Mouse (Mus musculus) intestine, embryonic 14.5 days (tissue): ENCODE results near the gene Colca2. TPM values are rescaled to one million over a fixed set of nuclear protein-coding genes. Genes with fewer than 3 reads are reported as not detected.

Experiments used
- ATAC-seq: fragments of 200-750 bp; cut with Nextera tagmentation; replicated peaks from 2 replicates; pipeline ENCODE4 v1.8.0; 2017; ENCODE audit warnings: low read depth, moderate number of reproducible peaks, moderate TSS enrichment, moderate library complexity; ENCODE audit not compliant: low FRiP score, low TSS enrichment
- DNase-seq: peaks from one replicate; pipeline ENCODE4 v3.0.0-alpha.2; 2018; ENCODE audit warnings: low spot score
- H3K27ac ChIP-seq: fragments of 300-500 bp; sonication (generic); 2 replicates; pipeline ENCODE4 v1.5.1; 2014; ENCODE audit warnings: low read depth, mild to moderate bottlenecking, control low read depth
- H3K27me3 ChIP-seq: fragments of 300-500 bp; sonication (generic); replicated peaks from 2 replicates; pipeline ENCODE4 v1.6.1; 2014; ENCODE audit warnings: low read length, control low read depth; ENCODE audit not compliant: control insufficient read depth, insufficient read depth
- H3K36me3 ChIP-seq: fragments of 300-500 bp; sonication (generic); 2 replicates; pipeline ENCODE4 v1.6.1; 2014; ENCODE audit warnings: low read length, control low read depth; ENCODE audit not compliant: control insufficient read depth, insufficient read depth
- H3K4me1 ChIP-seq: fragments of 300-500 bp; sonication (generic); replicated peaks from 2 replicates; pipeline ENCODE4 v1.6.1; 2014; ENCODE audit warnings: low read length, control low read depth, mixed read lengths; ENCODE audit not compliant: control insufficient read depth, insufficient read depth
- H3K4me2 ChIP-seq: fragments of 300-500 bp; sonication (generic); 2 replicates; pipeline ENCODE4 v1.6.1; 2014; ENCODE audit warnings: low read length
- H3K4me3 ChIP-seq: fragments of 300-500 bp; sonication (generic); 2 replicates; pipeline ENCODE4 v1.5.1; 2014; ENCODE audit warnings: low read depth, low read length, control low read depth, mixed read lengths
- H3K9ac ChIP-seq: fragments of 300-500 bp; sonication (generic); 2 replicates; pipeline ENCODE4 v1.6.1; 2014; ENCODE audit warnings: mild to moderate bottlenecking, low read length
- H3K9me3 ChIP-seq: fragments of 300-500 bp; sonication (generic); 2 replicates; pipeline ENCODE4 v1.6.1; 2016; ENCODE audit warnings: low read length, control low read depth; ENCODE audit not compliant: control insufficient read depth
- WGBS: fragments of 180-500 bp; shearing (Covaris S2); extraction: QIAGEN DNeasy Blood & Tissue Kit; methylation state at CpG from one replicate; pipeline ENCODE4 v1.1.7; 2014; 5-methylcytosine and 5-hydroxymethylcytosine counted together
- polyA plus RNA-seq: library from polyadenylated mRNA; unstranded; fragments of >200 nt; fragmentation: Nextera tagmentation; extraction: Ambion mirVana; gene quantifications from 2 replicates; pipeline ENCODE4 v1.2.1, GENCODE M21; 2014

The Colca2 gene
- polyA plus RNA-seq, 1 experiment from 2014 or later = 2.4 TPM

DNA sequence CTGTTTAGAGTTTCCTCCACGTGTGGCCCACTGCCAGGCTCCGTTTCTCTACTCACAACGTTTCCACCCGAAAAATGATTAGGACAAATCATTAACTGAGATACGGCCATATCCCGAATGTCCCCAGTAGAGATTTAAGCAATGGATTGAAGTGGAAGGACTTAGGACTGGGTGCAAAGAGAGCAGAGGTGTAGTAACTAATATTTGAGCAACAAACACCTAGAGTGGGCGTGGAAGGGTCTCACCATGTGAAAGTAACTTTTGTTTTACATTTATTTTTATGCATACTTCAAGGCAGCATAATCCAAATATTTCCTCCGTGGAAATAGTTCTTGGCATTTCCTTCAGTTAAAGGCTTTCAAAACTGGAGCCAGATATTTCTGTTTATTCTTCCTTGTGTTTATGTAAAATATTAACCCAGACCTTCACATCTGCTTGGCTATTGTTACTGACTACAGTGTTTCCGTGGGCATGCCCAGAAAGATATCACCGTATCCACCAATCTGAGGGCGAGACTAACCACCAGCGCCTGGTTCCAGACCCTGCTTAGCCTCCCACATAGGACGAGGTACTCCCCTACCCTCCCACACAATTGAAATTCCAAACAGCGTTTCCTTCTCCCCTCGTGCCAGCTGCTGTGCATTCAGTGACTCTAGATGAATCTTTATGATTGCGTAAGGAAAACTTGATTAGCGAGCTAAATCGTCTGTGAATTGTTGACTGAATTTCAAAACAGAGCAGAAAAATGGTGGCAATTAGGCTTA lies 34.4 kb upstream of the Colca2 start:
- WGBS = 42% methylated on average over 18 of the region's 18 CpGs
- Histone ChIP-seq H3K36me3 (no peaks in the 10 kb centered on the region), H3K4me1 (peaks cover 4% of the 10 kb centered on the region; the same call in 1 of the 2 replicates), H3K27ac (0 out of 2 replicates have a peak overlapping the region, but pooled peaks have one; percentile 27), H3K4me3 (no peak overlapping the region), H3K9ac (no peak overlapping the region), H3K9me3 (no peaks in the 10 kb centered on the region), H3K4me2 (peak overlapping the region; percentile 36), H3K27me3 (no peaks in the 10 kb centered on the region)
- no peak for ATAC-seq
- DNase-seq = peak; percentile 60

GRCm38 (mm10) chr9:51310515-51310914 lies 32.1 kb upstream of the Colca2 start:
- H3K27ac ChIP-seq = no peak overlapping the region
- WGBS = 71% methylated on average over 7 of the region's 7 CpGs

GRCm38 (mm10) chr9:51306351-51306750 lies 28.0 kb upstream of the Colca2 start:
- Histone ChIP-seq H3K36me3 (no peaks in the 10 kb centered on the region), H3K9ac (no peak overlapping the region), H3K27me3 (no peaks in the 10 kb centered on the region), H3K9me3 (no peaks in the 10 kb centered on the region), H3K27ac (no peak overlapping the region), H3K4me1 (no peaks in the 10 kb centered on the region), H3K4me3 (no peak overlapping the region), H3K4me2 (no peak overlapping the region)
- DNase-seq (no peak), ATAC-seq (no peak)
- 89% methylated on average over 3 of the region's 3 CpGs for WGBS

More at GRCm38 (mm10) chr9:51310515-51310914, 32.1 kb upstream of the Colca2 start:
- DNase-seq (no peak), ATAC-seq (no peak)
- peaks cover 4% of the 10 kb centered on the region; the same call in 1 of the 2 replicates for H3K4me1 ChIP-seq
- H3K27me3 ChIP-seq = no peaks in the 10 kb centered on the region
- no peak overlapping the region for H3K4me2 ChIP-seq
- H3K9me3 ChIP-seq = no peaks in the 10 kb centered on the region
- no peak overlapping the region for H3K4me3 ChIP-seq
- no peak overlapping the region for H3K9ac ChIP-seq
- no peaks in the 10 kb centered on the region for H3K36me3 ChIP-seq

GRCm38 (mm10) chr9:51305146-51305545 lies 26.8 kb upstream of the Colca2 start:
- Histone ChIP-seq H3K4me2 (no peak overlapping the region), H3K4me1 (no peaks in the 10 kb centered on the region), H3K27me3 (no peaks in the 10 kb centered on the region), H3K9ac (no peak overlapping the region), H3K36me3 (no peaks in the 10 kb centered on the region), H3K27ac (no peak overlapping the region), H3K9me3 (no peaks in the 10 kb centered on the region), H3K4me3 (no peak overlapping the region)
- DNase-seq (no peak), ATAC-seq (no peak)
- 84% methylated on average over 3 of the region's 3 CpGs for WGBS

DNA sequence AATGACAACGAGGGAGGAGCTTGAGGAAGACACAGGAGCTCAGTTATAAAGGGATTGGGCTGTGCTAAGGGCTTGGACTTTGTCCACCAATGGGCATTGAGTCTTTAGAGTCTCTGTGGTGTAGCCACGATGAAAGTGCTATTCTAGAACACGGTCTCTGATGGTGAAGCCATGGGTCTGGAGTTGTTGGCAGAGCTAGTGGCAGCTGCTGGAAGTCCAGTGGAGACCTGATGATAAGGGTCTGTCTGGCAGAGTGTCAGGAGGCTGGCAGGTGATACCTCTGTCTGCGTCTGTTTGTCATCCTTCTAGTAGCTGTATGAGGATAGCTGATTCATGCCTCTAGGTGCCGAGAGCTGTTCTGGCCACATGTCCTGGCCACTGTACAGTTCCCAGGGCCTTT lies 25.6 kb upstream of the Colca2 start:
- H3K27me3 ChIP-seq = no peaks in the 10 kb centered on the region
- WGBS = 83% methylated on average over 5 of the region's 5 CpGs
- DNase-seq = no peak
- no peak overlapping the region for H3K4me2 ChIP-seq
- H3K9ac ChIP-seq = no peak overlapping the region
- no peak overlapping the region for H3K27ac ChIP-seq
- no peaks in the 10 kb centered on the region for H3K4me1 ChIP-seq
- no peak for ATAC-seq
- H3K4me3 ChIP-seq = no peak overlapping the region
- no peaks in the 10 kb centered on the region for H3K36me3 ChIP-seq
- H3K9me3 ChIP-seq = no peaks in the 10 kb centered on the region

GRCm38 (mm10) chr9:51293541-51293940 lies 15.2 kb upstream of the Colca2 start:
- Histone ChIP-seq H3K4me2 (no peak overlapping the region), H3K27me3 (no peaks in the 10 kb centered on the region), H3K36me3 (no peaks in the 10 kb centered on the region), H3K4me1 (no peaks in the 10 kb centered on the region), H3K9ac (no peak overlapping the region), H3K4me3 (no peak overlapping the region), H3K9me3 (no peaks in the 10 kb centered on the region; the same call in 1 of the 2 replicates), H3K27ac (no peak overlapping the region)
- ATAC-seq = no peak
- no peak for DNase-seq
- 64% methylated on average over 8 of the region's 8 CpGs for WGBS

DNA sequence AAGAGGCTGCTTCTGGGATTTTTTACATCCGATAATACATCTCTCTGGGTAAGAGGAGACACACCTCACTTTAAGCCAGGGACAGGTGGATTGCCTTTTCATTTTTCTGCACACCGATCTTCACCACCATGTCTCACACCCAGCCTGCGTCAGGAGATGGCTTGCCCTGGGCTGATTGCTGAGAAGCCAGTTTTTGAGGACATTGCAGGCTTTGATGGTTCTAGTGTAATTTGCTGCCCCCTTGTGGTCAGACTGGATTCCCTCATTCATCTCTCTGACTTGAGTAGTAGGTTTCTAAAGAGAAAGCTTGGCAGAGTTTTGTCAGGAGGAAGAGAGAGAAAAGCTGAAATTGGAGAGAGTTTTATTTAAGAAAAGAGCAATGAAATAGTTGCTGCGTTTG lies 14.3 kb upstream of the Colca2 start:
- Histone ChIP-seq H3K36me3 (no peaks in the 10 kb centered on the region), H3K9ac (no peak overlapping the region), H3K4me2 (no peak overlapping the region), H3K4me1 (no peaks in the 10 kb centered on the region), H3K27ac (no peak overlapping the region), H3K4me3 (no peak overlapping the region), H3K27me3 (no peaks in the 10 kb centered on the region), H3K9me3 (no peaks in the 10 kb centered on the region)
- DNase-seq = peak; percentile 90
- 34% methylated on average over 4 of the region's 4 CpGs for WGBS
- no peak; the same call in 1 of the 2 replicates for ATAC-seq

- 73% methylated on average over 4 of the region's 4 CpGs for WGBS
- H3K4me2 ChIP-seq = no peak overlapping the region
- H3K9ac ChIP-seq = no peak overlapping the region
- no peak overlapping the region for H3K4me3 ChIP-seq
- H3K36me3 ChIP-seq = no peaks in the 10 kb centered on the region
- H3K27me3 ChIP-seq = no peaks in the 10 kb centered on the region
- no peaks in the 10 kb centered on the region for H3K4me1 ChIP-seq
- H3K27ac ChIP-seq = no peak overlapping the region
- ATAC-seq = no peak
- DNase-seq = no peak
- no peaks in the 10 kb centered on the region for H3K9me3 ChIP-seq
These were observed 12.6 kb upstream of the Colca2 start for GRCm38 (mm10) chr9:51290980-51291379.

DNA sequence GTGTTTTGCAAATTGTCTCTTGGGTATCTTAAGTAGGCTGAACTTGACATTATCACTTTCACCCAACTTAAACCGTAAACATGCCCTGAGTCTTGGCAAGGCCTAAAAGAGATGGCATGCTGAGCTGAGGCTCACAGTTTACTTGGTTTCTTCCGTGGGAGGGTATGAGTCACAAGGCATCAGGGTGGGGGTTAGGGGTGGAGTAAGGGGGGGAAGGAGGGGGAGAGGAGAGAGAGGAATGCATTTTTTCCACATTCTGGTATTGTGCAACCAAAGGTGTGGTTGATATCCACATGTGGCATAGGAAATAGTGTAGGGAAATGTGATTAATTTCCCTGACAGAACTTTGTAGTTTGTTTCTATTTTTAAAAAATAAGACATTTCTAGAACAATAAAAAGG lies 7.7 kb upstream of the Colca2 start:
- Histone ChIP-seq H3K9me3 (no peaks in the 10 kb centered on the region), H3K36me3 (no peaks in the 10 kb centered on the region), H3K4me2 (no peak overlapping the region), H3K27me3 (0 out of 2 replicates have a peak, but pooled peaks cover 3% of the 10 kb centered on the region), H3K4me3 (no peak overlapping the region), H3K9ac (no peak overlapping the region), H3K4me1 (no peaks in the 10 kb centered on the region), H3K27ac (no peak overlapping the region)
- WGBS = 49% methylated on average over 2 of the region's 2 CpGs
- no peak for ATAC-seq
- DNase-seq = no peak
